Comparison of ENCODE assay signal across 11 mouse cellular contexts in genomic region chr10:111183634-111184270, GRCm38 (mm10). TPM values are rescaled to one million over a fixed set of nuclear protein-coding genes. Genes with fewer than 3 reads are reported as not detected.
DNase-seq lines count a peak whose midpoint lies in the region; ATAC-seq lines count a peak whose summit lies in the region.
"Had no signal": no experiment of that assay in that cellular context is flagged by ENCODE, and none has a peak within 500 bp of the region (broad histone marks: within the 10 kb centered on the region; RNA-seq: fewer than 3 reads in every experiment).

No protein-coding gene starts in this region.

- H3K4me3 ChIP-seq in lung, embryonic 15.5 days: no peak overlapping the region
- H3K4me3 ChIP-seq: hindbrain, embryonic 15.5 days had no signal

- H3K9ac ChIP-seq in lung, embryonic 15.5 days: no peak overlapping the region
- H3K9ac ChIP-seq: hindbrain, embryonic 15.5 days had no signal

- H3K27me3 ChIP-seq in lung, embryonic 15.5 days: no peaks in the 10 kb centered on the region
- H3K27me3 ChIP-seq: CH12.LX; hindbrain, embryonic 15.5 days had no signal

- 73% methylated on average over 7 of the region's 7 CpGs for WGBS in lung, embryonic 15.5 days

- H3K4me2 ChIP-seq in lung, embryonic 15.5 days: no peak overlapping the region
- H3K4me2 ChIP-seq: hindbrain, embryonic 15.5 days had no signal

- peak; percentile 28 for DNase-seq in gastrocnemius, postnatal 10 days
- DNase-seq in gastrocnemius, postnatal 36 days: no peak
- no peak for DNase-seq in lung, postnatal 25 days (ENCODE audit: low spot score)
- peak; percentile 62 for DNase-seq in cerebellum, adult 9-10 months
- peak; percentile 53 to 60 for DNase-seq in heart, postnatal 10 days
- DNase-seq in spleen, postnatal 36 days (ENCODE audit: low spot score in 2 of 2): no peak
- DNase-seq in adrenal gland, adult 2 months: no peak
- DNase-seq: lung, adult 18-20 months had no signal

- H3K27ac ChIP-seq in lung, embryonic 15.5 days: 0 out of 2 replicates have a peak overlapping the region, but pooled peaks have one; percentile 4
- H3K27ac ChIP-seq: hindbrain, embryonic 15.5 days had no signal

- H3K9me3 ChIP-seq in lung, embryonic 15.5 days: no peaks in the 10 kb centered on the region
- H3K9me3 ChIP-seq: hindbrain, embryonic 15.5 days had no signal

- no peak for ATAC-seq in lung, embryonic 15.5 days (ENCODE audit: borderline replicate concordance, extremely low read depth, low FRiP score, low TSS enrichment)

- H3K4me1 ChIP-seq in lung, embryonic 15.5 days: no peaks in the 10 kb centered on the region

- intact Hi-C loops in gastrocnemius, postnatal 36 days (cut with DNase I): loop anchor here (5.0 kb wide), 1 partner anchor 76 kb away; no protein-coding TSS in a partner anchor
- intact Hi-C loops in heart, postnatal 10 days (cut with DNase I): no loop called here

- no peaks in the 10 kb centered on the region for H3K36me3 ChIP-seq in lung, embryonic 15.5 days
- H3K36me3 ChIP-seq: hindbrain, embryonic 15.5 days had no signal

RNA-seq across cellular contexts. Expression of gene Osbpl8, which starts 19.2 kb away (rescaled TPM):
- total RNA-seq in gastrocnemius, postnatal 10 days (2021): 10 to 100 TPM; 17.5 to 20.2 TPM
- 10 to 100 TPM; 12.0 to 14.3 TPM for total RNA-seq in gastrocnemius, postnatal 36 days (2021)
- polyA plus RNA-seq in lung, embryonic 15.5 days (2015; fragmentation: Nextera tagmentation; extraction: Ambion mirVana): 9.5 and 10.5 TPM in 2 replicates
- 10 to 100 TPM; 82.1 to 88.1 TPM for total RNA-seq in heart, postnatal 10 days (2021)
- 10 to 100 TPM; 24.8 to 24.9 TPM for total RNA-seq in adrenal gland, adult 2 months (2021)
- polyA plus RNA-seq in adrenal gland, adult 2 months (2012; rRNA removed): 1.2 and 1.6 TPM in 2 replicates

Comparison
In these comparisons a context has a peak if more than half of its experiments do, and no peak if none do; other contexts are left out.
1. DNase-seq: peak in gastrocnemius, postnatal 10 days (single experiment), cerebellum, adult 9-10 months (single experiment) and heart, postnatal 10 days (2 of 2); none in gastrocnemius, postnatal 36 days (0 of 2), lung, postnatal 25 days (single experiment), spleen, postnatal 36 days (0 of 2) and adrenal gland, adult 2 months (single experiment).